Mouse (Mus musculus): ENCODE data around the gene Slc9a8. TPM values are rescaled to one million over a fixed set of nuclear protein-coding genes. Genes with fewer than 3 reads are reported as not detected.

Gene Slc9a8
- polyA plus RNA-seq, 1 experiment = 34.8 TPM

DNA sequence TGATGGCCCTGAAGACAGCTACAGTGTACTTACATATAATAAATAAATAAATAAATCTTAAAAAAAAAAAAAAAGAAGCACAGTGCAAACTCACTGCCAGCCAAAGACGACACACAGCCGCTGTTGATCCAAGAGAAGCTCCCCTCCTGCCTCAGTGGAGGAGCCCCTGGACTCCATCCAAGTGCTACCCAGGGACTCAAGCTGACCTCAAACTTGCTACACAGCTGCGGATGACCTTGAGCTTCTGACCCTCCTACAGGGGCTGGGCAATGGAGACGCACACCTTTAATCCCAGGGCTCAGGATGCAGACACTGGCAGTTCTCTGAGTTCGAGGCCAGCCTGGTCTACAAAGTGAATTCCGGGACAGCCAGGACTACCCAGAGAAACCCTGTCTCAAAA lies 66.5 kb downstream of the Slc9a8 start:
- Histone ChIP-seq H3K27ac (ENCODE audit: insufficient read depth, low read depth, low read length) (no peak overlapping the region), H3K4me1 (ENCODE audit: control insufficient read depth, insufficient read depth, insufficient read length, low read length) (peaks cover 51% of the 10 kb centered on the region), H3K27me3 (ENCODE audit: control insufficient read depth, insufficient read depth, low read length) (no peaks in the 10 kb centered on the region), H3K4me3 (ENCODE audit: low read depth, low read length) (no peak overlapping the region), H3K36me3 (ENCODE audit: control insufficient read depth, insufficient read depth, low read length) (peaks cover 36% of the 10 kb centered on the region)
- TF ChIP-seq POLR2A (IDR thresholded peaks at IDR 0.05; ENCODE audit: low read depth, low read length) (no peak), CTCF (IDR thresholded peaks at IDR 0.05; ENCODE audit: extremely low read depth, insufficient read length, insufficient replicate concordance, low read depth, low read length) (no peak)
- 76% methylated on average over 6 of the region's 6 CpGs for WGBS

DNA sequence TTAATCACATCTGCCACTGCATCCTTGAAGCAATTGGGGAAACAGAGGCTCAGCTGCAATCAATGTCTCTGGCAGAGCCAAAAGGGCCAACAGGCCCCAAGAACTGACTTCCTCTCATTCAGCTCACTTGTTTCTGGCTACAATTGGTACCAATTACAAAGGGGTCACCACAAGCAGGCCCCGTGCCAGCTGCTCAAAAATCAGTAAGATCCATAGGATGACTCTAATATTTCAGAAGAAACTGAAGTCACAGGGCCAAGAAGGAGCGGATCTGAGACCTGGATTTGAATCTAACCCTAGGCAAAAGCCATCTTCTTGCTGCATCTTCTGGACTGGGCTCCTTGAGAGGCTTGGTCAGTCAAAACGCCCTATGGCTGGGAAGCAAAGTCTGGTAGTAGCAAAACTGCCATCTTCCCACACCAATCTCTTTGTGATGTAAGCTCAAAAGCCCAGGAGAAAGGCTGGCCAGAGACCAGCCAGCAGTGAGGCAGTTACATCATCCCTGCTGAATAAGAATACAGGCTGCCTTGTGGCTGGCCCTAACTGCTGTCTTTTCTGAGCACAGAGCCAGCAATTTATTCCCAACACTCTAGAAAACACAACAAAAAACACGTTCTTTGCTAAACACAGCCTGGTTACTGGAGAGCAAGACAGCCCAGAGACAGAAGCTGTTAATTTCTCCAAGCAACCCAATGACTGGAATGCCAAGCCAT lies 69.5 kb downstream of the Slc9a8 start:
- Histone ChIP-seq H3K36me3 (ENCODE audit: control insufficient read depth, insufficient read depth, low read length) (peaks cover 15% of the 10 kb centered on the region; the same call in 1 of the 2 replicates), H3K4me1 (ENCODE audit: control insufficient read depth, insufficient read depth, insufficient read length, low read length) (peaks cover 30% of the 10 kb centered on the region), H3K4me3 (ENCODE audit: low read depth, low read length) (peak overlapping the region; percentile 96; the same call in 1 of the 2 replicates), H3K27me3 (ENCODE audit: control insufficient read depth, insufficient read depth, low read length) (no peaks in the 10 kb centered on the region), H3K27ac (ENCODE audit: insufficient read depth, low read depth, low read length) (no peak overlapping the region)
- 74% methylated on average over 4 of the region's 4 CpGs for WGBS
- TF ChIP-seq CTCF (IDR thresholded peaks at IDR 0.05; ENCODE audit: extremely low read depth, insufficient read length, insufficient replicate concordance, low read depth, low read length) = no peak
- no peak for TF ChIP-seq POLR2A (IDR thresholded peaks at IDR 0.05; ENCODE audit: low read depth, low read length)

DNA sequence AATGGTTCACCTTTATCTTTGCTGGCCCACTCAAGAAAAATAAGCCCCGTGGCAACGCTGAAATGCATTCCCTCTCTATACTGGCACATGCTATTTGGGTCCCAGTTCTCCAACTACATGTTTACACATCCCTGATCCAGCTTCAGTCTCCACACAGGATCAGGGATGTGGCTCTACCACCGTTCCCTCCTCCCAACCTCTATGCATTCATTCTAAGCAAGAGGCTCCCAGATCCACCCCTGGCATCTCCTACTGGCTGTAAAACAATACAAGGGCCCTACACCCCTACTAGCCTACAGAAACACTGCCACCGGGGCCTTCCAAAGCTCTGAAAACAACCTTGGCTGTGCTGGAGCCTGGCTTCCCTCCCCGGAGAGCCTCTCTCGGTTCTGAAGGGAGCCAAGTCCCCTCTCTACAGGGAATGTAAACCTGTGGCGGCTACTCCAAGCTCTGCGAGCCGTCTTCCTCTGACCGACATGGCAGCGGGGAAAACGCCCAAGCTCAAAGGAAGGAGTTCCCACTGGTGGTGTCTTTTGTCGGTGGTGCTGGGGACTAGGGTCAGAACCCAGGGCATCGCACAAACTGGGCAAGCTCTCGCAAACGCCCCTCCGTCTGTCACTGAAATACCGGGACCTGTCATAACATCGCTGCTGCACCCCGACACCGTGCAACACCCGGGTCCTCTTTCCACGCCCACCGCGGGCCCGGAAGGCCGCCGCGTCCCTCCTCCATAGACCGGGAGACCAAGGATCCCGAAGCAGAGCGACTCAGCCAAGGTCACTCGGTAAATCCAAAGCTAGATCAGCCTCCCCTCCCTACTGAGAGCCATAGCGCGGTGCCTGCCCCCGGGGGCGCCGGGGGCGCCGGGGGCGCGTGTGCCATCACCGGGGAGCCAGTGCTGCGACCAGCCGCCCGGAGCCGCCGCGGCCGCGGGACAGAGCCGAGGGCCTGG lies 70.5 kb downstream of the Slc9a8 start, which contains the start of gene Rnf114:
TSS of gene Rnf114 (plus strand) at position 889 of the 952 bp plus-strand sequence.
- 2% methylated on average over 49 of the region's 52 CpGs for WGBS
- H3K4me3 ChIP-seq (ENCODE audit: low read depth, low read length) = peak within 1 kb of the TSS; percentile 96
- peaks cover 14% of the 10 kb centered on the region; the same call in 1 of the 2 replicates for H3K36me3 ChIP-seq (ENCODE audit: control insufficient read depth, insufficient read depth, low read length)
- H3K4me1 ChIP-seq (ENCODE audit: control insufficient read depth, insufficient read depth, insufficient read length, low read length) = peaks cover 19% of the 10 kb centered on the region
- no peak for TF ChIP-seq CTCF (IDR thresholded peaks at IDR 0.05; ENCODE audit: extremely low read depth, insufficient read length, insufficient replicate concordance, low read depth, low read length)
- no peak for TF ChIP-seq POLR2A (IDR thresholded peaks at IDR 0.05; ENCODE audit: low read depth, low read length)
- H3K27ac ChIP-seq (ENCODE audit: insufficient read depth, low read depth, low read length) = peak within 1 kb of the TSS; percentile 86
- H3K27me3 ChIP-seq (ENCODE audit: control insufficient read depth, insufficient read depth, low read length) = no peaks in the 10 kb centered on the region

DNA sequence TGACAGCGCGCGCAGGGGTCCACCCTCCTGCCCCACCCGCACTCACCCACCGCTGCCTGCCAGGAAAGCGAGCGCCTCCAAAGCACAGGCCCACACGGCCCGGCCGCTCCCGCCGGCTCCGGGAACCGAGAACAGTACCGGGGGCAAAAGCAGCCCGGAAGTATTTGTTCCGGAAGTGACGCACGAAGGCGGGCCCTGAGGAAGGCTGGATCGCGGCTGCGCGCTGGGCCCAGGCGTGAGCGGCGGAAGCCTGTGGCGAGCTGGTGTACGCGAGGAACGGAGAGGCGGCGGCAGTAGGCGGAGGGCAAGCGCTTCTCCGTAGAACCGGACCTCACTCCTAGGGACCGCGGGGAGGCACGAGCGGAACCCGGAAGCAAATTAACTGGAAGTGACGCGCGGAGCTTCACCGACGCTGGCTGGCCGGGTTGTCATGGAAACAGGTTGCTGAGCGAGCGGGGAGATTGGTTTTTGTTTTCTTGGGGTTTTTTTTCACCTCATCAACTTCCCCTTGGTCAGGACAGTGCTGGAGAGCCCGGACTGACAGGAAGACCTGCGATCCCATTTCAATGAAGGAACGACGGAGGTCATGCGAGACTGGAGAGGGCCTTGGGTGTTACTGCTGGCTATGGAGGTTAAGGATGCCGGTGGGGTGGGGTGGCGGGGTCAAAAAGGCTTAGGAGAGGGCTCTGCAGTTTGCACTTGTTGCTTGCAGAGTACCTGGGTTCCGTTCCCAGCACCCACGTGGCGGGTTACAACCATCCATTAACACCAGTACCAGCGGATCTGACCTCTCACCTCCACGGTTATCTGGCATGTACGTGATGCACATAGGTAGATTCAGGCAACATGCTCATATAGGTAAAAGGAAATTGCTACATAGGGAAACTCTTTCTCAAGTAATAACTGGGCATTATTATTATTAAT lies 71.5 kb downstream of the Slc9a8 start, which contains the start of gene Spata2:
TSS of gene Spata2 (minus strand) at position 175 of the 924 bp plus-strand sequence.
- Histone ChIP-seq H3K27me3 (ENCODE audit: control insufficient read depth, insufficient read depth, low read length) (no peaks in the 10 kb centered on the region), H3K4me3 (ENCODE audit: low read depth, low read length) (peak within 1 kb of the TSS; percentile 96), H3K4me1 (ENCODE audit: control insufficient read depth, insufficient read depth, insufficient read length, low read length) (peaks cover 12% of the 10 kb centered on the region), H3K36me3 (ENCODE audit: control insufficient read depth, insufficient read depth, low read length) (peaks cover 9% of the 10 kb centered on the region; the same call in 1 of the 2 replicates), H3K27ac (ENCODE audit: insufficient read depth, low read depth, low read length) (peak within 1 kb of the TSS; percentile 86)
- 1% methylated on average over 63 of the region's 63 CpGs for WGBS
- no peak for TF ChIP-seq CTCF (IDR thresholded peaks at IDR 0.05; ENCODE audit: extremely low read depth, insufficient read length, insufficient replicate concordance, low read depth, low read length)
- peak; percentile 78 for TF ChIP-seq POLR2A (IDR thresholded peaks at IDR 0.05; ENCODE audit: low read depth, low read length)

DNA sequence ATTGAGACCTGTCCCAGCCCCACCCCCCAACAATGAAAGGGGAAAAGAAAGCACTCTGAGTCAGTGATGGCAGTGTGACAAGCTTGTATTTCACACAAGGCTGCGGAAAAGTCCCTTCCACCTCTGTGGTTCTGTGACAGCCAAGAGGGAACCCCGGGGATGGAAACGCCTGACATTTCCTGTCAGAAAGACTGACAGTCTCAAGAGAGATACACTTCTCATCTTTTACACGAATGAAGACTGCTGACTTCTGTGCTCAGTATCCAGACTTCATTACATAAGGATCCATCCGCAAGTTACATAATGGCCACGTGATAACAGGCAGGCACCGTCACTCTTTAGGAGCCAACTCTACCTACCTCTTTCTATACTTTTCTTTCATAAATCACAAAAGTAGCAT lies 74.9 kb downstream of the Slc9a8 start:
- no peak overlapping the region for H3K4me3 ChIP-seq (ENCODE audit: low read depth, low read length)
- H3K27ac ChIP-seq (ENCODE audit: insufficient read depth, low read depth, low read length) = no peak overlapping the region
- H3K4me1 ChIP-seq (ENCODE audit: control insufficient read depth, insufficient read depth, insufficient read length, low read length) = peaks cover 4% of the 10 kb centered on the region; the same call in 1 of the 2 replicates
- TF ChIP-seq CTCF (IDR thresholded peaks at IDR 0.05; ENCODE audit: extremely low read depth, insufficient read length, insufficient replicate concordance, low read depth, low read length) (no peak), POLR2A (IDR thresholded peaks at IDR 0.05; ENCODE audit: low read depth, low read length) (no peak)
- H3K27me3 ChIP-seq (ENCODE audit: control insufficient read depth, insufficient read depth, low read length) = no peaks in the 10 kb centered on the region
- 76% methylated on average over 7 of the region's 7 CpGs for WGBS
- no peaks in the 10 kb centered on the region for H3K36me3 ChIP-seq (ENCODE audit: control insufficient read depth, insufficient read depth, low read length)

DNA sequence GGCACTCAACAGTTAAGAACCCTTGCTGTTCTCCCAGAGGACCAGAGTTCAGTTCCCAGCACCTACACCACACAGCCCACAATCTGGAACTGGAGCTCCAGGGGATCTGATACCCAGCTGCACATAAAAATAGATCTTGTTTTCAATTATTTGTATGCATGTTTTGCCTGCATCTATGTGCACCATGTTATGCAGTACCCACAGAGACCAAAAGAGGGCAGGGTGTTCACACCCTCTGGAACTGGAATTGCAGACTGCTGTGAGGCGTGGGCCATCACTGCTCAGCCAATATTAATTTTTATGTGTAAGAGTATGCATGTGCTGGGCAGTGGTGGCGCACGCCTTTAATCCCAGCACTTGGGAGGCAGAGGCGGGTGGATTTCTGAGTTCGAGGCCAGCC lies 75.8 kb downstream of the Slc9a8 start:
- 77% methylated on average over 5 of the region's 5 CpGs for WGBS
- peak; percentile 51; the same call in 1 of the 2 replicates for TF ChIP-seq CTCF (IDR thresholded peaks at IDR 0.05; ENCODE audit: extremely low read depth, insufficient read length, insufficient replicate concordance, low read depth, low read length)
- no peak for TF ChIP-seq POLR2A (IDR thresholded peaks at IDR 0.05; ENCODE audit: low read depth, low read length)
- no peak overlapping the region for H3K27ac ChIP-seq (ENCODE audit: insufficient read depth, low read depth, low read length)

More for the DNA sequence above, 75.8 kb downstream of the Slc9a8 start:
- no peaks in the 10 kb centered on the region for H3K36me3 ChIP-seq (ENCODE audit: control insufficient read depth, insufficient read depth, low read length)
- H3K27me3 ChIP-seq (ENCODE audit: control insufficient read depth, insufficient read depth, low read length) = no peaks in the 10 kb centered on the region
- H3K4me1 ChIP-seq (ENCODE audit: control insufficient read depth, insufficient read depth, insufficient read length, low read length) = peaks cover 2% of the 10 kb centered on the region; the same call in 1 of the 2 replicates
- H3K4me3 ChIP-seq (ENCODE audit: low read depth, low read length) = no peak overlapping the region

Measured in small intestine, adult 2 months (tissue).